Mouse (Mus musculus) bone marrow, adult 2 months (tissue): ENCODE results near the gene Casp9. TPM values are rescaled to one million over a fixed set of nuclear protein-coding genes. Genes with fewer than 3 reads are reported as not detected.

Source experiments
- H3K27ac ChIP-seq: fragments of 200-500 bp; 2 replicates; pipeline ENCODE4 v1.5.1; 2012; ENCODE audit warnings: low read depth, mild to moderate bottlenecking, control low read depth, inconsistent platforms, low read length; ENCODE audit not compliant: control insufficient read depth, poor library complexity, insufficient read depth
- H3K4me1 ChIP-seq: fragments of 200-500 bp; 2 replicates; pipeline ENCODE4 v1.6.1; 2011; ENCODE audit warnings: low read length; ENCODE audit not compliant: control insufficient read depth, insufficient read depth
- H3K4me3 ChIP-seq: fragments of 200-500 bp; replicated peaks from 2 replicates; pipeline ENCODE3; 2011; ENCODE audit warnings: mild to moderate bottlenecking, low read depth, low read length, control low read depth; ENCODE audit not compliant: control insufficient read depth
- CTCF ChIP-seq: fragments of 200-500 bp; IDR thresholded peaks from 2 replicates; pipeline ENCODE4 v1.5.1; 2011; ENCODE audit warnings: low read length, control low read depth; ENCODE audit not compliant: control insufficient read depth, insufficient read depth
- POLR2A ChIP-seq: fragments of 200-500 bp; IDR thresholded peaks from 2 replicates; pipeline ENCODE4 v1.6.1; 2011; ENCODE audit warnings: low read depth, mild to moderate bottlenecking, control low read depth, low read length, borderline replicate concordance; ENCODE audit not compliant: control insufficient read depth
- WGBS: fragments of 180-500 bp; shearing (Covaris S2); methylation state at CpG from one replicate; pipeline ENCODE4 v1.1.7; 2018; 5-methylcytosine and 5-hydroxymethylcytosine counted together
- polyA plus RNA-seq: library from polyadenylated mRNA; stranded (reverse); fragments of >200 nt; gene quantifications from 2 replicates; pipeline ENCODE4 v1.2.4, GENCODE M21; 2011; ENCODE audit warnings: low replicate concordance; ENCODE audit not compliant: missing spikeins, insufficient read depth, insufficient read length

Gene Casp9
- polyA plus RNA-seq, 1 experiment, result 20.7 TPM

- Histone ChIP-seq H3K4me1 (no peaks in the 10 kb centered on the region; the same call in 1 of the 2 replicates), H3K27ac (no peak overlapping the region), H3K4me3 (no peak overlapping the region)
- no peak for TF ChIP-seq POLR2A
- 61% methylated on average over 20 of the region's 20 CpGs for WGBS
Observed at GRCm38 (mm10) chr4:141858501-141858900, 65.1 kb downstream of the Casp9 start.

GRCm38 (mm10) chr4:141859351-141859750 lies 65.9 kb downstream of the Casp9 start:
- TF ChIP-seq CTCF (no peak), POLR2A (no peak)
- 92% methylated on average over 14 of the region's 14 CpGs for WGBS
- Histone ChIP-seq H3K4me3 (no peak overlapping the region), H3K4me1 (no peaks in the 10 kb centered on the region; the same call in 1 of the 2 replicates), H3K27ac (no peak overlapping the region)

DNA sequence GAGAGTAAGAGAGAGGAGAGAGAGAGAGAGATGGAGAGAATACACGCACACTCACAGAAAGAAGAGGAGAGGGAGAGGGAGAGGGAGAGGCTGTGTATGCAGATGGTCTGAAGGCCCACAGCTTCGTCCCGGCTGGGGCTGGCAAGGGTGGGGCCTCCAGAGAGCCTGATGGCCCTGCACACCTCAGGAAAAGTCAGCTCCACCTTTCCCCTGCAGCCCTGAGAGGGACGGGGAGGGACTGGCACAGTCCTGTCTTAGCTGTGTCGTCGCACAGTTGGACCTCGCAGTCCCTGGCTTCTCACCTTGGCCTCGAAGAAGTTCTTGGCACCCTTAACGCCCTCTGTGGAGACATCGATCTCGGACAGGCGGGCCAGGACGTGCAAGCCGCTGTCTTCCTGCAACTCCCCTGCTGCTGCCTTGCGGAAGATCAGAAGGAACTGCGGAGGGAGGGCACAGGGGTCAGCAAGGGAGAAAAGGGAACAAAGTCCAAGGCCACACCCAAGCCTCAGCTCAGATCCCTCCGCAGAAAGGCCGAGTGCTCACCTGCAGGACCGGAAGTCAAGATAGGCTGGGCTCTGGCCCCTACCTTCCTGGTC lies 66.9 kb downstream of the Casp9 start:
- Histone ChIP-seq H3K4me3 (peak overlapping the region; percentile 49), H3K27ac (peak overlapping the region; percentile 73), H3K4me1 (no peaks in the 10 kb centered on the region; the same call in 1 of the 2 replicates)
- 58% methylated on average over 19 of the region's 19 CpGs for WGBS
- no peak for TF ChIP-seq POLR2A
- no peak for TF ChIP-seq CTCF

DNA sequence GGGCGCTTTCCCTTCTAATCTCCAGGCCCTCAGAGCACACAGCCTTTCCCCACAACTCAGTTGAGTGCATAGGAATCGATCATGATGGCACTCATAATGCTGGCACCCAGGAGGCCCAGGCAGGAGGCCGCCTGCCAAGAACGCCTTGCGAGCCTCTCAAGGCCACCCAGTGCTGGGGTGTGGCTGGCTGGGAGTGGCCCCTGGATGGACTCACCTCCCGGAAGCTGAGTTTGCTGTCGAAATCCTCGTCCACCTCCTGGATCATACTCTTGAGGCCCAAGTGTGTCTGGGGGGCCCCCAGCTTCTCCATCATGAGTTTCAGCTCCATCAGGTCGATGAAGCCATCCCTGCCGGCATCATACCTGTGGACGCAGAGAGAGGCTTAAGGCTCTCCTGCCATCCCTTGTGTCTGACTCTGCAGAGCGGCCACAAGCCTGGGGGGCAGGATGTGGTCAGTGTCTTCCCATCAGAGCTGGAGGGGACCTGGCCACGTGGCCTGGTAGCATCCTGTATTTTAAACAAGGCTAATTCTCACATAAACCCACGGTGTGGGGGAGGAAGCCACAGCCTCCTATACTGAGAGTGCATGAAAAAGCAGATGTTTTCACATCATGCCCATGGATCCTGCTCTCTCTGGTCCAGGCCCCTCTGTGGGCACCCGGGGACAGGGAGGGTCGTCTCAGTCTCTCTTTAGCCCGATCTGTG lies 68.3 kb downstream of the Casp9 start:
- 45% methylated on average over 17 of the region's 17 CpGs for WGBS
- 0 out of 2 replicates have a peak, but pooled peaks have one; percentile 8 for TF ChIP-seq POLR2A
- no peak for TF ChIP-seq CTCF
- no peaks in the 10 kb centered on the region; the same call in 1 of the 2 replicates for H3K4me1 ChIP-seq
- H3K27ac ChIP-seq, result peak overlapping the region; percentile 60
- H3K4me3 ChIP-seq, result peak overlapping the region; percentile 19

GRCm38 (mm10) chr4:141862867-141863266 lies 69.5 kb downstream of the Casp9 start:
- Histone ChIP-seq H3K27ac (no peak overlapping the region), H3K4me3 (no peak overlapping the region), H3K4me1 (no peaks in the 10 kb centered on the region; the same call in 1 of the 2 replicates)
- 80% methylated on average over 5 of the region's 5 CpGs for WGBS
- TF ChIP-seq CTCF (no peak), POLR2A (no peak)

DNA sequence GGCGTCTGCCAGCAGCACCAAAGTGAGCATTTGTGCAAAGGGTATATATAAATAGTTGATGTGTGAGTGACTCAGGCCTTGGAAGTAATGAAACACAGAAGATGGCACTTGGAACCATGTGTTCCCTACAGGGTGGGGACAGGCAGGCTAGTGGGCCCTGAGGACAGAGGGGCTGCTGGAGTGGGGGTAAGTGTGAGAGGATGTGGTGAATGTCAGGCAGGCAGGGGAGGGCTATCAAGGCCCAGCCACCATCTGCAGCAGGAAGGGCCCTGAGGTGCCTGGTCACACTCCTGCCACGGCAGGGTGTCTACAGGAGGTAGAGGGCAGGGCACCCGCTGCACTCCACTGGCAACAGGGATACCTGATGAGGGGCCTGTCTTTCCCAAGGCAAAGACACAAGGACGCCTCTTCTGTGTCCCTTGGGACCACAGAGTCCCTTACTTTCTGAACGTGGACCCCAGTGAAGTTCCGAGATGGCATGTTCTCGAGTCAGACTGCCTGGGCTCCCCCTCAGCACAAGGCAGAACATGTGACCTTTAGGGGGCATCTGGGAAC lies 70.4 kb downstream of the Casp9 start:
- H3K4me3 ChIP-seq, result no peak overlapping the region
- 71% methylated on average over 7 of the region's 7 CpGs for WGBS
- TF ChIP-seq CTCF (no peak), POLR2A (no peak)
- H3K4me1 ChIP-seq, result no peaks in the 10 kb centered on the region; the same call in 1 of the 2 replicates
- no peak overlapping the region for H3K27ac ChIP-seq

DNA sequence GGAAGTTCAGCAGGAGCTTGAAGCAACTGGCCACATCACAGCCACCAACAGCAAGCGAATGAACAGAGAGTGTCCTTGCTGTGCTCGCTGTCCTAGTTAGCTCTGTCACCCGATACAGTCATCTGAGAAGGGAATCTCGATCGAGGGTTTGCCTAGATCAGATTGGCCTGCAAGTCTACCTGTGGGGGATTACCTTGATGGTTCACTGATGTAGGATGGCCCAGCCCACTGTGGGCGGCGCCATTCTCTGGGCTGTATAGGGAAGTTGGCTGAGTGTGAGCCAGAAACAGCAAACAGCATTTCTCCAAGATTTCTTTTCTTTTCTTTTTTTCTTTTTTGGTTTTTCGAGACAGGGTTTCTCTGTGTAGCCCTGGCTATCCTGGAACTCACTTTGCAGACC lies 71.1 kb downstream of the Casp9 start:
- 87% methylated on average over 8 of the region's 8 CpGs for WGBS
- no peaks in the 10 kb centered on the region; the same call in 1 of the 2 replicates for H3K4me1 ChIP-seq

GRCm38 (mm10) chr4:141865006-141865405 lies 71.6 kb downstream of the Casp9 start:
- TF ChIP-seq POLR2A, result no peak
- no peak for TF ChIP-seq CTCF
- Histone ChIP-seq H3K4me3 (no peak overlapping the region), H3K27ac (no peak overlapping the region), H3K4me1 (no peaks in the 10 kb centered on the region; the same call in 1 of the 2 replicates)
- WGBS, result 83% methylated on average over 5 of the region's 5 CpGs

More for the DNA sequence above, 71.1 kb downstream of the Casp9 start:
- H3K27ac ChIP-seq, result no peak overlapping the region
- H3K4me3 ChIP-seq, result no peak overlapping the region
- TF ChIP-seq POLR2A, result no peak
- TF ChIP-seq CTCF, result no peak

Other genes with a start within 250 kb of the Casp9 start
- 1.2 and 9.3 TPM in 2 replicates for gene Fblim1, start 187.5 kb upstream of the Casp9 start, polyA plus RNA-seq
- 0.57 and 1.8 TPM in 2 replicates for gene Tmem82, start 175.0 kb upstream of the Casp9 start, polyA plus RNA-seq
- gene Slc25a34, start 169.8 kb upstream of the Casp9 start, polyA plus RNA-seq, result 5.6 and 5.8 TPM in 2 replicates
- 16.5 and 24.5 TPM in 2 replicates for gene Plekhm2, start 128.7 kb upstream of the Casp9 start, polyA plus RNA-seq
- 4.1 TPM in 1 of 2 replicates, not detected in the other for gene Rsc1a1, start 108.0 kb upstream of the Casp9 start, polyA plus RNA-seq
- gene Ddi2, start 70.2 kb upstream of the Casp9 start, polyA plus RNA-seq, result 14.5 and 20.4 TPM in 2 replicates
- 1.8 TPM in 1 of 2 replicates, not detected in the other for gene Agmat, start 46.9 kb upstream of the Casp9 start, polyA plus RNA-seq
- gene Dnajc16, start 2.7 kb upstream of the Casp9 start, polyA plus RNA-seq, result 4.9 and 9.0 TPM in 2 replicates
- not detected in 2 replicates for gene Cela2a, start 32.5 kb downstream of the Casp9 start, polyA plus RNA-seq
- gene Ctrc, start 52.7 kb downstream of the Casp9 start, polyA plus RNA-seq, result not detected in 2 replicates
- 15.9 and 23.8 TPM in 2 replicates for gene Efhd2, start 81.3 kb downstream of the Casp9 start, polyA plus RNA-seq
- gene Fhad1, start 221.5 kb downstream of the Casp9 start, polyA plus RNA-seq, result 1.3 TPM in 1 of 2 replicates, not detected in the other